Comparison of ENCODE assay signal across 9 mouse cellular contexts in the genomic region with DNA sequence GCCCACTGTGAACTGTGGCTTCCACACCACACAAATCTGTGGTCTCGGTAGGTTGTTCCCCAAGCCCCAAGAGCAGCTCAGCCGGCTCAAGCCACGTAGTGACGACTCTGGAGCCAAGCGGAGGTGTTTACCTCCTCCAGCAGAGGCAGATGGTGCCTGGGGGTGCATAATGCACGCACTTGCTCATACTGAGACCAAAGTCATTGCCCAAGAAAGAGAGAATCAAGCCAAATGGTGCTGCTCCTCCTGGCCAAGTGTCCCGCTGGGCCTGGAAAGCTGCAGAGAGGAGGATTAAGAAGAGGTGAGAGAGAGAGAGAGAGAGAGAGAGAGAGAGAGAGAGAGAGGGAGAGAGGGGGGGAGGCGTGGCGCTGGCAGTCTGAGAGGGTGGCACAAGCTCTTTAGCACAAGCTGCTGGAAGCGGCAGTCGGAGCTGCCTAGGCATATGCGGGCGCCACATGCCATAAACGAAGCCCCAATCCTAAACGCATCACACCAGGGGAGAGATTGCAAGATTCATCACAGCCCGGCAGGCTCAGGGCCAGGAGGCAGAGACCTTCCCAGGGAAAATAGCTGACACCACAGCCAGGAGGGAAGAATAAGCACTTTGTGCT.
A peak's percentile ranks its signal among the peaks of the same experiment; 100 is the strongest.
DNase-seq lines count a peak whose midpoint lies in the region; ATAC-seq lines count a peak whose summit lies in the region.
"Had no signal": no experiment of that assay in that cellular context is flagged by ENCODE, and none has a peak within 500 bp of the region (broad histone marks: within the 10 kb centered on the region; RNA-seq: fewer than 3 reads in every experiment).

No protein-coding gene starts in this region.

- no peaks in the 10 kb centered on the region for H3K27me3 ChIP-seq in intestine, embryonic 15.5 days (replicated peaks)

- 18% methylated on average over 16 of the region's 16 CpGs for WGBS in intestine, embryonic 15.5 days

- H3K27ac ChIP-seq in intestine, embryonic 15.5 days = no peak overlapping the region
- H3K27ac ChIP-seq: gastrocnemius, adult 2 months had no signal

- no peak overlapping the region for H3K9ac ChIP-seq in intestine, embryonic 15.5 days

- ATAC-seq in cerebellum, adult (ENCODE audit: insufficient number of reproducible peaks, low FRiP score, low TSS enrichment) = peak; percentile 59
- no peak for ATAC-seq in intestine, embryonic 15.5 days

- no peaks in the 10 kb centered on the region for H3K9me3 ChIP-seq in intestine, embryonic 15.5 days

- intact Hi-C loops in left cerebral cortex, postnatal 36 days (cut with DNase I) = no loop called here
- intact Hi-C loops in gastrocnemius, postnatal 36 days (cut with DNase I) = no loop called here
- intact Hi-C loops in heart, postnatal 36 days (cut with DNase I) = no loop called here

- no peaks in the 10 kb centered on the region for H3K36me3 ChIP-seq in intestine, embryonic 15.5 days

- no peak overlapping the region for H3K4me3 ChIP-seq in intestine, embryonic 15.5 days (replicated peaks)
- H3K4me3 ChIP-seq: gastrocnemius, adult 2 months; megakaryocyte, embryonic 14.5 days had no signal

- H3K4me2 ChIP-seq in intestine, embryonic 15.5 days (replicated peaks) = no peak overlapping the region

- 0 out of 2 replicates have a peak, but pooled peaks cover 3% of the 10 kb centered on the region for H3K4me1 ChIP-seq in intestine, embryonic 15.5 days (replicated peaks)

- DNase-seq in Muller cell, postnatal 12 days (ENCODE audit: inconsistent ontology term) = peak; percentile 57
- peak; percentile 30 to 65 for DNase-seq in frontal cortex, adult 2 months (ENCODE audit: extremely low spot score in 1 of 2, low spot score in 1 of 2)
- peak; percentile 51 to 73 for DNase-seq in left cerebral cortex, postnatal 36 days (ENCODE audit: low spot score in 2 of 2)
- DNase-seq in gastrocnemius, postnatal 36 days = no peak
- no peak for DNase-seq in heart, postnatal 36 days
- DNase-seq: gastrocnemius, adult 2 months had no signal

Comparison
In these comparisons a context has a peak if more than half of its experiments do, and no peak if none do; other contexts are left out.
1. DNase-seq: peak in Muller cell, postnatal 12 days (single experiment), frontal cortex, adult 2 months (2 of 2) and left cerebral cortex, postnatal 36 days (2 of 2); none in gastrocnemius, postnatal 36 days (0 of 2) and heart, postnatal 36 days (0 of 2).